Mouse (Mus musculus): ENCODE measurements around the gene Rpl27a.

Rpl27a gene

GRCm38 (mm10) chr7:109566327-109566726 lies 47.4 kb downstream of the Rpl27a start:
- no peak for DNase-seq

GRCm38 (mm10) chr7:109566841-109567768 lies 48.2 kb downstream of the Rpl27a start:
- no peak for DNase-seq

GRCm38 (mm10) chr7:109568391-109568892 lies 49.5 kb downstream of the Rpl27a start:
- DNase-seq: no peak
